Mouse (Mus musculus) MEL (cell line): ENCODE measurements at regions not wholly inside any gene's neighbourhood (a gene's known extent, or its start where the extent isn't known, plus 50 kb on each side); places are given as distances from the start of the nearest gene placed in this dataset.

ENCODE experiments used
- DNase-seq: peaks from one replicate; pipeline ENCODE4 v3.0.0; 2011; ENCODE audit warnings: low read depth, low spot score
- H3K27ac ChIP-seq: 2 replicates; pipeline ENCODE4 v1.5.1; 2012; ENCODE audit warnings: low read depth, mild to moderate bottlenecking, control low read depth, low read length, moderate library complexity; ENCODE audit not compliant: control insufficient read depth
- H3K27me3 ChIP-seq, 2 experiments: fragments of 150-350 bp in 1 of 2; sonication (generic) in 1 of 2; 2 replicates each; pipeline ENCODE4 v1.6.1; 2012; ENCODE audit warnings: low read length in 2 of 2, mild to moderate bottlenecking in 2 of 2, improper control_type of control experiment in 1 of 2, moderate library complexity in 1 of 2; ENCODE audit not compliant: insufficient read depth in 2 of 2, control insufficient read depth in 1 of 2
- H3K36me3 ChIP-seq, 2 experiments: 2 replicates each; pipeline ENCODE4 v1.6.1; 2012 to 2014; ENCODE audit warnings: low read length in 2 of 2, improper control_type of control experiment in 1 of 2, inconsistent platforms in 1 of 2, mild to moderate bottlenecking in 1 of 2; ENCODE audit not compliant: insufficient read depth in 2 of 2, control insufficient read depth in 1 of 2
- H3K4me1 ChIP-seq, 2 experiments: fragments of 150-350 bp in 1 of 2; sonication (generic) in 1 of 2; 2 replicates each; pipeline ENCODE4 v1.6.1; 2012; ENCODE audit warnings: low read length in 2 of 2, improper control_type of control experiment in 1 of 2, mild to moderate bottlenecking in 1 of 2; ENCODE audit not compliant: insufficient read depth in 2 of 2, control insufficient read depth in 1 of 2
- H3K4me3 ChIP-seq, 2 experiments: fragments of 150-350 bp in 1 of 2; sonication (generic) in 1 of 2; 2 replicates each; pipeline ENCODE4 v1.5.1; 2012; ENCODE audit warnings: low read depth in 2 of 2, low read length in 2 of 2, mild to moderate bottlenecking in 2 of 2, moderate library complexity in 2 of 2, control low read depth in 1 of 2, improper control_type of control experiment in 1 of 2; ENCODE audit not compliant: control insufficient read depth in 1 of 2, insufficient read depth in 1 of 2
- H3K79me2 ChIP-seq: 2 replicates; pipeline ENCODE4 v1.6.1; 2012; ENCODE audit warnings: mild to moderate bottlenecking, low read length, moderate library complexity; ENCODE audit not compliant: control insufficient read depth, poor library complexity, insufficient read depth
- H3K9ac ChIP-seq: 2 replicates; pipeline ENCODE4 v1.6.1; 2012; ENCODE audit warnings: low read depth, mild to moderate bottlenecking, control low read depth, low read length, moderate library complexity; ENCODE audit not compliant: control insufficient read depth, poor library complexity, severe bottlenecking
- H3K9me3 ChIP-seq: fragments of 150-350 bp; sonication (generic); replicated peaks from 2 replicates; pipeline ENCODE4 v1.6.1; 2012; ENCODE audit warnings: mild to moderate bottlenecking, low read length, improper control_type of control experiment, moderate library complexity; ENCODE audit not compliant: insufficient read depth
- ELF1 ChIP-seq: IDR thresholded peaks from 2 replicates; pipeline ENCODE4 v1.6.1; 2014; ENCODE audit warnings: low read depth, mild to moderate bottlenecking, inconsistent platforms, low read length, improper control_type of control experiment, moderate library complexity
- EP300 ChIP-seq, 2 experiments: IDR thresholded peaks; 2 replicates each; pipeline ENCODE4 v1.6.1; 2011; ENCODE audit warnings: improper control_type of control experiment in 2 of 2, low read length in 2 of 2, low read depth in 1 of 2, mild to moderate bottlenecking in 1 of 2
- GABPA ChIP-seq: IDR thresholded peaks from 2 replicates; pipeline ENCODE4 v1.6.1; 2012; ENCODE audit warnings: low read depth, mild to moderate bottlenecking, inconsistent platforms, low read length, improper control_type of control experiment, moderate library complexity
- GATA1 ChIP-seq: IDR thresholded peaks from 2 replicates; pipeline ENCODE4 v1.6.1; 2011; ENCODE audit warnings: low read depth, low read length, improper control_type of control experiment
- HCFC1 ChIP-seq: IDR thresholded peaks from 2 replicates; pipeline ENCODE4 v1.6.1; 2012; ENCODE audit warnings: low read depth, mild to moderate bottlenecking, inconsistent platforms, low read length, improper control_type of control experiment, moderate library complexity
- JUND ChIP-seq: IDR thresholded peaks from 2 replicates; pipeline ENCODE4 v1.6.1; 2011; ENCODE audit warnings: low read depth, mild to moderate bottlenecking, improper control_type of control experiment, low read length
- KAT2A ChIP-seq: conservative IDR thresholded peaks from 2 replicates; pipeline ENCODE4 v1.6.1; 2012; ENCODE audit warnings: low read depth, low read length, improper control_type of control experiment, inconsistent platforms
- MAFK ChIP-seq: IDR thresholded peaks from 2 replicates; pipeline ENCODE4 v1.6.1; 2011; ENCODE audit warnings: low read depth, mild to moderate bottlenecking, low read length, improper control_type of control experiment, borderline replicate concordance
- MAZ ChIP-seq: IDR thresholded peaks from 2 replicates; pipeline ENCODE4 v1.6.1; 2012; ENCODE audit warnings: low read depth, mild to moderate bottlenecking, inconsistent platforms, low read length, improper control_type of control experiment
- MEF2A ChIP-seq: IDR thresholded peaks from 2 replicates; pipeline ENCODE4 v1.6.1; 2014; ENCODE audit warnings: low read depth, mild to moderate bottlenecking, inconsistent platforms, low read length, improper control_type of control experiment; ENCODE audit not compliant: poor library complexity, insufficient replicate concordance, severe bottlenecking; ENCODE audit errors: extremely low read depth
- MXI1 ChIP-seq: IDR thresholded peaks from 2 replicates; pipeline ENCODE4 v1.6.1; 2011; ENCODE audit warnings: mild to moderate bottlenecking, low read depth, low read length, improper control_type of control experiment
- MYB ChIP-seq: IDR thresholded peaks from 2 replicates; pipeline ENCODE4 v1.6.1; 2011; ENCODE audit warnings: mild to moderate bottlenecking, low read depth, low read length, improper control_type of control experiment
- MYC ChIP-seq: IDR thresholded peaks from 2 replicates; pipeline ENCODE4 v1.6.1; 2011; ENCODE audit warnings: low read depth, mild to moderate bottlenecking, low read length, improper control_type of control experiment, moderate library complexity
- NELFE ChIP-seq: IDR thresholded peaks from 2 replicates; pipeline ENCODE4 v1.6.1; 2011; ENCODE audit warnings: low read depth, low read length, improper control_type of control experiment
- NRF1 ChIP-seq: IDR thresholded peaks from 2 replicates; pipeline ENCODE4 v1.6.1; 2014; ENCODE audit warnings: low read depth, mild to moderate bottlenecking, inconsistent platforms, low read length, improper control_type of control experiment, moderate library complexity; ENCODE audit not compliant: poor library complexity, insufficient read depth, severe bottlenecking
- POLR2A ChIP-seq, 2 experiments: IDR thresholded peaks; 2 replicates each; pipeline ENCODE4 v1.6.1; 2011 to 2012; ENCODE audit warnings: low read length in 2 of 2, mild to moderate bottlenecking in 2 of 2, control low read depth in 1 of 2, improper control_type of control experiment in 1 of 2, low read depth in 1 of 2, moderate library complexity in 1 of 2; ENCODE audit not compliant: control insufficient read depth in 1 of 2, insufficient read depth in 1 of 2, poor library complexity in 1 of 2
- POLR2AphosphoS2 ChIP-seq: IDR thresholded peaks from 2 replicates; pipeline ENCODE4 v1.6.1; 2011; ENCODE audit warnings: low read length, improper control_type of control experiment
- RAD21 ChIP-seq: IDR thresholded peaks from 2 replicates; pipeline ENCODE4 v1.6.1; 2011; ENCODE audit warnings: mild to moderate bottlenecking, low read depth, low read length, improper control_type of control experiment
- TBP ChIP-seq: IDR thresholded peaks from 2 replicates; pipeline ENCODE4 v1.8.0; 2011; ENCODE audit warnings: low read depth, low read length, improper control_type of control experiment
- UBTF ChIP-seq: IDR thresholded peaks from 2 replicates; pipeline ENCODE4 v1.6.1; 2012; ENCODE audit warnings: low read depth, mild to moderate bottlenecking, inconsistent platforms, low read length, improper control_type of control experiment, moderate library complexity, borderline replicate concordance; ENCODE audit not compliant: insufficient read depth
- USF2 ChIP-seq, 2 experiments: IDR thresholded peaks; 2 replicates each; pipeline ENCODE4 v1.6.1; 2011 to 2012; ENCODE audit warnings: improper control_type of control experiment in 2 of 2, low read length in 2 of 2, borderline replicate concordance in 1 of 2, inconsistent platforms in 1 of 2, low read depth in 1 of 2, mild to moderate bottlenecking in 1 of 2; ENCODE audit not compliant: insufficient read depth in 1 of 2
- ZC3H11A ChIP-seq: IDR thresholded peaks from 2 replicates; pipeline ENCODE4 v1.6.1; 2012; ENCODE audit warnings: low read depth, mild to moderate bottlenecking, inconsistent platforms, low read length, improper control_type of control experiment
- ZMIZ1 ChIP-seq: IDR thresholded peaks from 2 replicates; pipeline ENCODE4 v1.6.1; 2012; ENCODE audit warnings: low read depth, mild to moderate bottlenecking, inconsistent platforms, low read length, improper control_type of control experiment, moderate library complexity
- ZNF384 ChIP-seq: IDR thresholded peaks from 2 replicates; pipeline ENCODE4 v1.6.1; 2012; ENCODE audit warnings: low read depth, mild to moderate bottlenecking, inconsistent platforms, low read length, improper control_type of control experiment

- Histone ChIP-seq H3K36me3 (no peaks in the 10 kb centered on the region), H3K9ac (no peak overlapping the region), H3K4me3 (no peak overlapping the region), H3K9me3 (no peaks in the 10 kb centered on the region), H3K4me1 (no peaks in the 10 kb centered on the region), H3K27ac (no peak overlapping the region)
- no peak for DNase-seq
- TF ChIP-seq MAFK (no peak), MAZ (no peak), MXI1 (no peak), TBP (no peak), HCFC1 (no peak), MEF2A (no peak), GABPA (no peak), GATA1 (no peak), POLR2A (IDR thresholded peaks at IDR 0.05; ENCODE audit: control insufficient read depth in 1 of 2, insufficient read depth in 1 of 2, low read depth in 1 of 2, low read length in 2 of 2, poor library complexity in 1 of 2) (no peak), JUND (no peak), MYC (no peak), ZMIZ1 (no peak), USF2 (IDR thresholded peaks at IDR 0.05; ENCODE audit: borderline replicate concordance in 1 of 2, insufficient read depth in 1 of 2, low read depth in 1 of 2, low read length in 2 of 2) (no peak), MYB (no peak), ZNF384 (no peak)
- TF ChIP-seq, all 39 proteins: peak for 0
- no peaks in the 10 kb centered on the region for H3K79me2 ChIP-seq
- no peaks in the 10 kb centered on the region for H3K27me3 ChIP-seq
Measured at GRCm38 (mm10) chr5:129412161-129412560, 88.9 kb upstream of the Sfswap start.

- no peaks in the 10 kb centered on the region for H3K9me3 ChIP-seq
- no peaks in the 10 kb centered on the region for H3K4me1 ChIP-seq
- no peaks in the 10 kb centered on the region for H3K79me2 ChIP-seq
- DNase-seq = no peak
- no peaks in the 10 kb centered on the region for H3K27me3 ChIP-seq
- no peak overlapping the region for H3K4me3 ChIP-seq
- H3K27ac ChIP-seq = no peak overlapping the region
- TF ChIP-seq NRF1 = no peak
- no peak for TF ChIP-seq NELFE
- TF ChIP-seq EP300 (IDR thresholded peaks at IDR 0.05; ENCODE audit: low read depth in 1 of 2, low read length in 2 of 2) = no peak
- no peak for TF ChIP-seq UBTF
- TF ChIP-seq RAD21 = no peak
- no peak for TF ChIP-seq ELF1
- TF ChIP-seq KAT2A = no peak
- no peak for TF ChIP-seq POLR2AphosphoS2
- no peak for TF ChIP-seq GATA1
- no peak for TF ChIP-seq TBP
- TF ChIP-seq MAZ = no peak
- no peak for TF ChIP-seq ZC3H11A
- no peak for TF ChIP-seq ZNF384
- no peaks in the 10 kb centered on the region for H3K36me3 ChIP-seq
- H3K9ac ChIP-seq = no peak overlapping the region
Measured at GRCm38 (mm10) chr5:129414960-129415706, 85.9 kb upstream of the Sfswap start.
